Comparison of ENCODE assay signal across 9 mouse cellular contexts in the genomic region with DNA sequence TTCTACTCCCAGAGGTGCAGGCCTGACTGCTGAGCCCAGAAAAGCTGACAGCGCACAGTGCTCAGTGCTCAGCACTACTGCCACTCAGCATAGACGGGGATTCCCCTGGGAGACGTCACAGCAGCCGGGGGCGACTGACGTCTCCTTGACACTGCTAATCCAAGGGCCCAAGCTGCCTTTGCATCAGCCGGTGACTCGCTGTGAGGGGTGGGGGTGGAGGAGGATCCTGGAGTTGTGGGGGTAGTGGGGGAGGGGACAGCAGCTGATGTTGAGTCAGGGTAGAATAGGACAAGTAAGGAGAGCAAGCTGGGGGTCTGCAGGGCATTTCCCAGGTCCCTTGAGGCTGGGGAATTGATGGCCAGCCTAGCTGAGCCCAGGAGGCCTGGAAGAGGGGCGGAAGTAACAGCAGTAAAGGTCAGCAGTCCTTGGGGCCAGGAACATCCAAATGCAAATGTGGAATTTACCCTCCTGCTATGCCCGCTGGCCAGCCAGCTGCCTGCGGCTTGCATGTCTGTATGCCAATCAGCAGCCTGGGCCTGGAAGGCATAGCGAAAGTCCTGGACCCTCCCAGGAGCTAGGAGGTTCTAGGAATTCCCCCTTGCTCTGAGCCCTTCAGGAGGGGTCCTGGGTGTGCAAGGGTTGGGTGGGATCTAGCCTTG. TPM values are rescaled to one million over a fixed set of nuclear protein-coding genes. Genes with fewer than 3 reads are reported as not detected.
A peak's percentile ranks its signal among the peaks of the same experiment; 100 is the strongest.
DNase-seq lines count a peak whose midpoint lies in the region; ATAC-seq lines count a peak whose summit lies in the region.
"Had no signal": no experiment of that assay in that cellular context is flagged by ENCODE, and none has a peak within 500 bp of the region (broad histone marks: within the 10 kb centered on the region; RNA-seq: fewer than 3 reads in every experiment).

No protein-coding gene starts in this region.

- H3K4me2 ChIP-seq in heart, embryonic 11.5 days: no peak overlapping the region
- H3K4me2 ChIP-seq in hindbrain, embryonic 14.5 days (replicated peaks): no peak overlapping the region
- H3K4me2 ChIP-seq: lung, embryonic 14.5 days had no signal

- no peaks in the 10 kb centered on the region for H3K36me3 ChIP-seq in heart, embryonic 11.5 days (ENCODE audit: control insufficient read depth, insufficient read depth, low read length)
- no peaks in the 10 kb centered on the region for H3K36me3 ChIP-seq in hindbrain, embryonic 14.5 days (replicated peaks; ENCODE audit: control insufficient read depth, insufficient read depth)

- 8% methylated on average over 12 of the region's 12 CpGs for WGBS in heart, embryonic 11.5 days (ENCODE audit: insufficient replicate concordance)
- WGBS in hindbrain, embryonic 14.5 days: 3% methylated on average over 12 of the region's 12 CpGs

- ATAC-seq in heart, embryonic 11.5 days (replicated peaks; ENCODE audit: insufficient number of reproducible peaks, low FRiP score, low TSS enrichment): 0 out of 2 replicates have a peak, but pooled peaks have one; percentile 24
- peak; percentile 65; the same call in 1 of the 2 replicates for ATAC-seq in hindbrain, embryonic 14.5 days (ENCODE audit: low FRiP score)

- H3K4me3 ChIP-seq in heart, embryonic 11.5 days (ENCODE audit: low read depth, low read length): no peak overlapping the region
- no peak overlapping the region for H3K4me3 ChIP-seq in hindbrain, embryonic 14.5 days (replicated peaks; ENCODE audit: low read length)

- H3K27ac ChIP-seq in heart, embryonic 11.5 days (ENCODE audit: low read depth, low read length): no peak overlapping the region
- no peak overlapping the region for H3K27ac ChIP-seq in hindbrain, embryonic 14.5 days

- peaks cover 11% of the 10 kb centered on the region; the same call in 1 of the 2 replicates for H3K27me3 ChIP-seq in heart, embryonic 11.5 days (ENCODE audit: control insufficient read depth, insufficient read depth, low read length)
- H3K27me3 ChIP-seq in hindbrain, embryonic 14.5 days (ENCODE audit: control insufficient read depth, insufficient read depth, low read length): no peaks in the 10 kb centered on the region

- H3K4me1 ChIP-seq in heart, embryonic 11.5 days (ENCODE audit: control insufficient read depth, insufficient read depth, low read length): peaks cover 7% of the 10 kb centered on the region
- H3K4me1 ChIP-seq in hindbrain, embryonic 14.5 days (replicated peaks; ENCODE audit: control insufficient read depth, insufficient read depth, low read length): peaks cover 12% of the 10 kb centered on the region; the same call in 1 of the 2 replicates

- DNase-seq in heart, adult 18-20 months: no peak
- DNase-seq in embryo, embryonic 10 days (ENCODE audit: low spot score): peak; percentile 59
- DNase-seq in hindbrain, embryonic 14.5 days (ENCODE audit: low spot score): no peak
- peak; percentile 81 for DNase-seq in retina, postnatal 1 day
- DNase-seq in cerebellum, adult 9-10 months: no peak
- no peak for DNase-seq in ovary, adult 18-20 months (ENCODE audit: low spot score)
- no peak for DNase-seq in gastrocnemius, adult 18-20 months (ENCODE audit: low spot score)
- DNase-seq: lung, embryonic 14.5 days had no signal

- H3K9ac ChIP-seq in heart, embryonic 11.5 days (ENCODE audit: low read depth, low read length): peak overlapping the region; percentile 16; the same call in 1 of the 2 replicates
- no peak overlapping the region for H3K9ac ChIP-seq in hindbrain, embryonic 14.5 days
- H3K9ac ChIP-seq: lung, embryonic 14.5 days had no signal

- H3K9me3 ChIP-seq in heart, embryonic 11.5 days (replicated peaks; ENCODE audit: control insufficient read depth, low read length): no peaks in the 10 kb centered on the region
- no peaks in the 10 kb centered on the region for H3K9me3 ChIP-seq in hindbrain, embryonic 14.5 days (ENCODE audit: control insufficient read depth, low read length)

RNA-seq across cellular contexts. Expression of gene Syt7, which starts 31.9 kb away (rescaled TPM):
- 1.2 and 2.0 TPM in 2 replicates for polyA plus RNA-seq in heart, embryonic 11.5 days (2014; fragmentation: Nextera tagmentation; extraction: Ambion mirVana)
- total RNA-seq in heart, adult 18-20 months (2021): 10 to 100 TPM; 35.5 to 37.1 TPM
- polyA plus RNA-seq in hindbrain, embryonic 14.5 days (2014; fragmentation: Nextera tagmentation; extraction: Ambion mirVana): 12.0 and 14.0 TPM in 2 replicates
- 1 to 10 TPM; 1.5 TPM for total RNA-seq in gastrocnemius, adult 18-20 months (2021)

RNA-seq across cellular contexts. Expression of gene Dagla, which starts 52.3 kb away (rescaled TPM):
- 0.66 and 0.79 TPM in 2 replicates for polyA plus RNA-seq in heart, embryonic 11.5 days (2014; fragmentation: Nextera tagmentation; extraction: Ambion mirVana)
- total RNA-seq in heart, adult 18-20 months (2021): 1 to 10 TPM; 3.3 TPM
- polyA plus RNA-seq in hindbrain, embryonic 14.5 days (2014; fragmentation: Nextera tagmentation; extraction: Ambion mirVana): 9.9 and 10.2 TPM in 2 replicates
- total RNA-seq in gastrocnemius, adult 18-20 months (2021): 1 to 10 TPM; 8.3 TPM

Comparison
In these comparisons a context has a peak if more than half of its experiments do, and no peak if none do; other contexts are left out.
1. DNase-seq: peak in embryo, embryonic 10 days (single experiment) and retina, postnatal 1 day (single experiment); none in heart, adult 18-20 months (0 of 2), hindbrain, embryonic 14.5 days (single experiment), cerebellum, adult 9-10 months (single experiment), ovary, adult 18-20 months (single experiment) and gastrocnemius, adult 18-20 months (single experiment).
2. RNA of gene Syt7, which starts 31.9 kb away (total RNA-seq): 35.5 to 37.1 TPM in heart, adult 18-20 months; 1.5 TPM in gastrocnemius, adult 18-20 months; every median in the first group is over 10 times any median in the second.